Mouse (Mus musculus) adrenal gland, postnatal 36 days (tissue): ENCODE measurements around the gene Fbxw7. TPM values are rescaled to one million over a fixed set of nuclear protein-coding genes. Genes with fewer than 3 reads are reported as not detected.

Experiments used
- total RNA-seq, 2 experiments: library from RNA; stranded (reverse); gene quantifications; 2 replicates each; pipeline ENCODE4 v1.2.3; 2021

The Fbxw7 gene
- total RNA-seq, 2 experiments from 2014 or later, result 15.2 to 18.6 TPM

Other genes starting within 250 kb of the Fbxw7 start
- 10 to 100 TPM; 46.6 to 64.1 TPM for gene Arfip1, start 232.6 kb upstream of the Fbxw7 start, total RNA-seq
- not detected for gene Tigd4, start 221.7 kb upstream of the Fbxw7 start, total RNA-seq
- 1 to 10 TPM; 2.0 to 9.7 TPM for gene Tmem154, start 149.1 kb upstream of the Fbxw7 start, total RNA-seq